Mouse (Mus musculus): ENCODE results near the gene Cfap36. TPM values are rescaled to one million over a fixed set of nuclear protein-coding genes. Genes with fewer than 3 reads are reported as not detected.

Gene Cfap36
- polyA plus RNA-seq, 1 experiment from 2014 or later: 121 TPM

DNA sequence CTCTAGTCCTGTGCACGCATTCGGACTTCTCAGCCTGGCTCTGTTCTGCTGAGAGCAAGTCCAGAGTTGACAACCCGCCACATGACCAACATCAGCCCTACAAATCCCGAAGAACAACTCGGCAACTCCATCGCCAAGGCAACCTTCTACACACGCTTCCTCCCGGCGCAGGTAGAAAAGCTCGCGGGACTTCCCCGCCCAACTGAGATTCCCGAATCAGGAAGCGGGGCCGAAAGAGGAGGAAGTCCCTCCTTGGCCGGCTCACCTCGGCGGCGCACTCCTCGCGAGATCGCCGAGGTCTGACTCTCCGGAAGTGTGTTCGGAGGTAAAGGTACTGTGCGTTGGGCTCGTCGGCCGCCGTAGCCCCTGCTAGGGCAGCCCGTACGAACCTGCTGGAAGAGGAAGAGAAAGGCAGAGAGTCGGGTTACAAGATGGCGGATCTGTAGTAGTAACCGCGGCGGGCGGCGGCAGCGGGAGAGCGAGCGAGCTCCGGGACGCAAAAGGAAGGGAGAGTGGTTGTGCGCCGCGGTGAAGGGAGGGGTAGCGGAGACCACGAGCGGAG lies 74.6 kb downstream of the Cfap36 start, which contains the start of gene Ppp4r3b:
Gene Ppp4r3b (plus strand): TSS at position 328 of the 562 bp plus-strand sequence.
- H3K4me1 ChIP-seq (replicated peaks; ENCODE audit: control insufficient read depth, insufficient read depth, low read length): peaks cover 21% of the 10 kb centered on the region
- H3K9ac ChIP-seq: peak within 1 kb of the TSS; percentile 100
- H3K27me3 ChIP-seq (ENCODE audit: control insufficient read depth, insufficient read depth, low read length): no peaks in the 10 kb centered on the region
- H3K27ac ChIP-seq: peak within 1 kb of the TSS; percentile 97
- DNase-seq (ENCODE audit: low spot score) (peak; percentile 95), ATAC-seq (ENCODE audit: low FRiP score) (peak; percentile 99)
- H3K9me3 ChIP-seq (ENCODE audit: control insufficient read depth, low read length): no peaks in the 10 kb centered on the region
- peak within 1 kb of the TSS; percentile 87 for H3K4me2 ChIP-seq (replicated peaks)
- peak within 1 kb of the TSS; percentile 100 for H3K4me3 ChIP-seq (replicated peaks; ENCODE audit: low read length)
- H3K36me3 ChIP-seq (replicated peaks; ENCODE audit: control insufficient read depth, insufficient read depth): no peaks in the 10 kb centered on the region
- under 1% methylated on average over 50 of the region's 50 CpGs for WGBS

DNA sequence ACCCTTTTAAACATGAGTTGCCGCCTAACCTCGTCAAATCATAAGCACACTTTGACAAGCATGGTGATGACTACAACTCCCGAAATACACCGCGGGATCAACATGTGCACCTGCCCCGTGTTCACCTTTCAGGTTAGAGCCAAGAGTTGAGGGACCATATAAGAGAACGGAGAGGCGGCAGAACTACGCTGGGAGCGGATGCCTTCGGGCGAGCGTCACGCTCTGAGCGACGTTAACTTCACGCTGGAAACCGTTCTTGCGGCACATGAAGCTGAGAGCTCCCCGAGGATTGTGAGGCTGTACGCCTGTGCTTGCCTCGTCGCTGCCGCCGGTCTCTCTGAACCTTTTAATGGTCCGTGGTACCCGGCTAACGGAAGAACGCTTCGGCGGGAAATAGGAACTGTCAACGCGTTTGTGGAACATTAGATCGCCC lies 75.2 kb downstream of the Cfap36 start:
- under 1% methylated on average over 34 of the region's 34 CpGs for WGBS
- no peaks in the 10 kb centered on the region for H3K27me3 ChIP-seq (ENCODE audit: control insufficient read depth, insufficient read depth, low read length)

More for the DNA sequence above, 75.2 kb downstream of the Cfap36 start:
- Histone ChIP-seq H3K4me2 (replicated peaks) (peak overlapping the region; percentile 73), H3K9me3 (ENCODE audit: control insufficient read depth, low read length) (no peaks in the 10 kb centered on the region), H3K9ac (peak overlapping the region; percentile 100), H3K36me3 (replicated peaks; ENCODE audit: control insufficient read depth, insufficient read depth) (no peaks in the 10 kb centered on the region), H3K4me1 (replicated peaks; ENCODE audit: control insufficient read depth, insufficient read depth, low read length) (peaks cover 21% of the 10 kb centered on the region), H3K4me3 (replicated peaks; ENCODE audit: low read length) (peak overlapping the region; percentile 100), H3K27ac (peak overlapping the region; percentile 97)
- ATAC-seq (ENCODE audit: low FRiP score) (peak; percentile 29), DNase-seq (ENCODE audit: low spot score) (peak; percentile 66)

Other genes starting within 250 kb of the Cfap36 start
- gene Pnpt1, start 116.7 kb downstream of the Cfap36 start, polyA plus RNA-seq (2014; fragmentation: Nextera tagmentation; extraction: Ambion mirVana): 26.9 and 29.9 TPM in 2 replicates
- gene Ppp4r3b, start 74.5 kb downstream of the Cfap36 start, polyA plus RNA-seq (2014; fragmentation: Nextera tagmentation; extraction: Ambion mirVana): 68.4 and 69.9 TPM in 2 replicates
- gene Ccdc88a, start 126.2 kb upstream of the Cfap36 start, polyA plus RNA-seq (2014; fragmentation: Nextera tagmentation; extraction: Ambion mirVana): 66.8 and 68.2 TPM in 2 replicates

Data from hindbrain, embryonic 14.5 days (tissue).